In the genomic region with DNA sequence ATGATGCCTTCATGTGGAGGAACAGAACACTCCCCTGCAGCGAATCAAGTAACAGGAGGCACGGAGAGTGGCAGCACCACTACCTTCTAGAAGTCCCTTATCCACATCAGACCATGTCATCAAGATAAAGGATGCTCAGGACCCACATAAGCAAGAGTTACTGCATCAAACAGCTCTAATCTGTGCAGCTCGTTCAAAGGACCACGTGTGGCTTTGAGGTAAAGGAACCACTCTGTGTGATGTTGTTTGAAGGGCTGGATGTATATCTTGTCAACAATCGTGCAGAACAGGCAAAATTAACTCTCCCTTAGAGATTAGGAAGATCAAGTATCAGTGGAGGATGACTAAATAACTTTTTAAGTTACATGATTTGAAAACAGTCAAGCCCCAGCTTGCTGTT, we compare ENCODE assay signal across 26 mouse cellular contexts.
"Had no signal": no experiment of that assay in that cellular context is flagged by ENCODE, and none has a peak within 500 bp of the region (broad histone marks: within the 10 kb centered on the region; RNA-seq: fewer than 3 reads in every experiment).

No protein-coding gene starts in this region.

- DNase-seq: cerebellum, adult 9-11 months; cerebellum, postnatal 10 days; cerebellum, postnatal 14 days; cerebellum, postnatal 25 days; cerebellum, postnatal 36 days; embryo, embryonic 11 days; forebrain, postnatal 0 days; gastrocnemius, adult 2 months; gastrocnemius, postnatal 10 days; gastrocnemius, postnatal 14 days; gastrocnemius, postnatal 25 days; gastrocnemius, postnatal 36 days; heart, adult 11 months; heart, adult 18-20 months; heart, adult 2 months had no signal

- H3K4me1 ChIP-seq: embryonic facial prominence, embryonic 12.5 days; embryonic facial prominence, embryonic 13.5 days; embryonic facial prominence, embryonic 15.5 days; forebrain, embryonic 10.5 days; forebrain, embryonic 12.5 days; forebrain, embryonic 13.5 days; forebrain, embryonic 15.5 days had no signal

- ATAC-seq: forebrain, embryonic 13.5 days; forebrain, embryonic 14.5 days; forebrain, embryonic 15.5 days; forebrain, embryonic 16.5 days; forebrain, postnatal 0 days had no signal

- H3K27ac ChIP-seq: embryonic facial prominence, embryonic 10.5 days; embryonic facial prominence, embryonic 12.5 days; embryonic facial prominence, embryonic 13.5 days; embryonic facial prominence, embryonic 15.5 days; forebrain, embryonic 10.5 days; forebrain, embryonic 12.5 days; forebrain, embryonic 13.5 days; forebrain, embryonic 15.5 days; gastrocnemius, adult 2 months; heart, adult 2 months had no signal

- H3K36me3 ChIP-seq: embryonic facial prominence, embryonic 10.5 days; embryonic facial prominence, embryonic 12.5 days; embryonic facial prominence, embryonic 13.5 days; embryonic facial prominence, embryonic 15.5 days; forebrain, embryonic 10.5 days; forebrain, embryonic 12.5 days; forebrain, embryonic 15.5 days had no signal

- H3K4me2 ChIP-seq: embryonic facial prominence, embryonic 12.5 days; embryonic facial prominence, embryonic 13.5 days; embryonic facial prominence, embryonic 15.5 days; forebrain, embryonic 12.5 days; forebrain, embryonic 13.5 days; forebrain, embryonic 15.5 days had no signal

- H3K9me3 ChIP-seq: embryonic facial prominence, embryonic 12.5 days; embryonic facial prominence, embryonic 13.5 days; embryonic facial prominence, embryonic 15.5 days; forebrain, embryonic 12.5 days; forebrain, embryonic 13.5 days; forebrain, embryonic 15.5 days had no signal

- H3K4me3 ChIP-seq: embryonic facial prominence, embryonic 10.5 days; embryonic facial prominence, embryonic 12.5 days; embryonic facial prominence, embryonic 13.5 days; embryonic facial prominence, embryonic 15.5 days; erythroblast, embryonic 14.5 days; forebrain, embryonic 10.5 days; forebrain, embryonic 12.5 days; forebrain, embryonic 13.5 days; forebrain, embryonic 15.5 days; gastrocnemius, adult 2 months; heart, adult 2 months had no signal

- H3K27me3 ChIP-seq: embryonic facial prominence, embryonic 12.5 days; embryonic facial prominence, embryonic 13.5 days; embryonic facial prominence, embryonic 15.5 days; forebrain, embryonic 12.5 days; forebrain, embryonic 13.5 days; forebrain, embryonic 15.5 days had no signal

- H3K9ac ChIP-seq: embryonic facial prominence, embryonic 12.5 days; embryonic facial prominence, embryonic 13.5 days; embryonic facial prominence, embryonic 15.5 days; forebrain, embryonic 12.5 days; forebrain, embryonic 13.5 days; forebrain, embryonic 15.5 days; forebrain, postnatal 0 days had no signal
